Mouse (Mus musculus) thymus, adult 2 months (tissue): ENCODE data around the gene Chmp4b. TPM values are rescaled to one million over a fixed set of nuclear protein-coding genes. Genes with fewer than 3 reads are reported as not detected.

Source experiments
- DNase-seq: peaks from one replicate; pipeline ENCODE4 v3.0.0; 2021
- H3K27ac ChIP-seq: fragments of 200-500 bp; 2 replicates; pipeline ENCODE4 v1.5.1; 2012; ENCODE audit warnings: low read length, control low read depth; ENCODE audit not compliant: control insufficient read depth, insufficient read depth
- H3K27me3 ChIP-seq: fragments of 200-500 bp; 2 replicates; pipeline ENCODE4 v1.6.1; 2012; ENCODE audit warnings: mild to moderate bottlenecking, low read length, moderate library complexity, mixed read lengths; ENCODE audit not compliant: control insufficient read depth, insufficient read depth
- H3K36me3 ChIP-seq: fragments of 200-500 bp; 2 replicates; pipeline ENCODE4 v1.6.1; 2012; ENCODE audit warnings: mild to moderate bottlenecking, low read length, moderate library complexity; ENCODE audit not compliant: control insufficient read depth, insufficient read depth
- H3K4me1 ChIP-seq: fragments of 200-500 bp; replicated peaks from 2 replicates; pipeline ENCODE4 v1.6.1; 2012; ENCODE audit warnings: low read length; ENCODE audit not compliant: control insufficient read depth, insufficient read depth
- H3K4me3 ChIP-seq: fragments of 200-500 bp; 2 replicates; pipeline ENCODE4 v1.5.1; 2012; ENCODE audit warnings: mild to moderate bottlenecking, low read length, control low read depth, moderate library complexity; ENCODE audit not compliant: control insufficient read depth, insufficient read depth
- CTCF ChIP-seq: fragments of 200-500 bp; IDR thresholded peaks from 2 replicates; pipeline ENCODE4 v1.5.1; 2012; ENCODE audit warnings: mild to moderate bottlenecking, control low read depth, low read length, moderate library complexity, borderline replicate concordance; ENCODE audit not compliant: control insufficient read depth, poor library complexity, insufficient read depth; ENCODE audit errors: extremely low read depth
- POLR2A ChIP-seq: fragments of 200-500 bp; IDR thresholded peaks from 2 replicates; pipeline ENCODE4 v1.6.1; 2012; ENCODE audit warnings: mild to moderate bottlenecking, low read length, control low read depth, moderate library complexity; ENCODE audit not compliant: control insufficient read depth, poor library complexity, insufficient read depth; ENCODE audit errors: extremely low read depth
- WGBS: fragments of 180-500 bp; shearing (Covaris S2); methylation state at CpG from one replicate; pipeline ENCODE4 v1.1.7; 2018; 5-methylcytosine and 5-hydroxymethylcytosine counted together
- polyA plus RNA-seq: library from polyadenylated mRNA; depleted of rRNA; stranded (reverse); fragments of >200 nt; gene quantifications from 2 replicates; pipeline ENCODE4 v1.2.3, GENCODE M21; 2012

Chmp4b gene
- polyA plus RNA-seq, 1 experiment: 83.8 TPM

DNA sequence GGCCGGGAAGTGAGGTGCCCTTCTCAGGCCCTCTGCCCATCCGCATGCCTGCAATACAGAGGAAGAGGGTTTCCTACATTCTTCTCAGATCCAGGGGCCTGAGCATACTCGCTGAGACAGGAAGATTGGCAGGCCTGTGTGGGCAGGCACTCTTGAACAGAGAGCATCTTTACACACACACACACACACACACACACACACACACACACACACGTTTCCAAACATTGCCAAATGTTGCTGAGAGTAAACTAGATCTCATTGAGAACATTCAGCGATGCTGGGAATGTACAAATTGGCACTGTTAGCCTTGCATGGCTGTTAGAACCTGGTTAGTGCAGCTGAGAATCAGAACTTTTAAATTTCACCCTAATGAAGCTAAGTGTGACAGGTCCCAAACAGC, 21.0 kb upstream of the Chmp4b start:
- no peak overlapping the region for H3K27ac ChIP-seq
- no peaks in the 10 kb centered on the region for H3K4me1 ChIP-seq
- no peak for DNase-seq
- TF ChIP-seq CTCF: no peak
- TF ChIP-seq POLR2A: no peak
- H3K36me3 ChIP-seq: no peaks in the 10 kb centered on the region
- WGBS: 89% methylated on average over 5 of the region's 5 CpGs
- H3K27me3 ChIP-seq: no peaks in the 10 kb centered on the region
- H3K4me3 ChIP-seq: no peak overlapping the region

DNA sequence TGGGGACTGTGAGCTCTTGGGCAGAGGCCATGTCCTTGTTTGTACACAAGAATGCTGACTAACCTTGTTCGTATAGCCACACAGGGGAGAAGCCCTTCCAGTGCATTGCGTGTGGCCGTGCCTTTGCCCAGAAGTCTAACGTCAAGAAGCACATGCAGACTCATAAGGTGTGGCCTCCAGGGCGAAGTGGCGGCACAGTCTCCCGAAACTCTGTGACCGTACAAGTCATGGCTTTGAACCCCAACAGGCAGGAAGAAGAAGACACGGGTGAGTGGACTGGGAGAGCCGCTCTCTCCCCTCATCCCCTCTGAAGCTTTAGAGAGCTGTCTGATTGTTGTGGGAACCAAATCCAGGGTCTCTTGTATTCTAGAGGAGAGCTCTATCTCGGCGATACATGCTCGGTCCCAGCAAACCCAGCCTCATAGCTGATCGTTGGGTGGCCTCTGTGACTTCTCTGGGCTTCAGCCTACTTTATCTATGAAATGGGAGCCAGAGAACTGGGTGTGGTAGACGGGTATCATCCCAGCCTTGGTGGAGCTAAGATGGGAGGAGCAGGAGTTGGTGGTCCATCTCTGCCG, 19.2 kb upstream of the Chmp4b start:
- Histone ChIP-seq H3K4me3 (no peak overlapping the region), H3K4me1 (no peaks in the 10 kb centered on the region), H3K36me3 (no peaks in the 10 kb centered on the region), H3K27me3 (no peaks in the 10 kb centered on the region), H3K27ac (no peak overlapping the region)
- WGBS: 97% methylated on average over 16 of the region's 16 CpGs
- no peak for DNase-seq
- TF ChIP-seq POLR2A (no peak), CTCF (no peak)

DNA sequence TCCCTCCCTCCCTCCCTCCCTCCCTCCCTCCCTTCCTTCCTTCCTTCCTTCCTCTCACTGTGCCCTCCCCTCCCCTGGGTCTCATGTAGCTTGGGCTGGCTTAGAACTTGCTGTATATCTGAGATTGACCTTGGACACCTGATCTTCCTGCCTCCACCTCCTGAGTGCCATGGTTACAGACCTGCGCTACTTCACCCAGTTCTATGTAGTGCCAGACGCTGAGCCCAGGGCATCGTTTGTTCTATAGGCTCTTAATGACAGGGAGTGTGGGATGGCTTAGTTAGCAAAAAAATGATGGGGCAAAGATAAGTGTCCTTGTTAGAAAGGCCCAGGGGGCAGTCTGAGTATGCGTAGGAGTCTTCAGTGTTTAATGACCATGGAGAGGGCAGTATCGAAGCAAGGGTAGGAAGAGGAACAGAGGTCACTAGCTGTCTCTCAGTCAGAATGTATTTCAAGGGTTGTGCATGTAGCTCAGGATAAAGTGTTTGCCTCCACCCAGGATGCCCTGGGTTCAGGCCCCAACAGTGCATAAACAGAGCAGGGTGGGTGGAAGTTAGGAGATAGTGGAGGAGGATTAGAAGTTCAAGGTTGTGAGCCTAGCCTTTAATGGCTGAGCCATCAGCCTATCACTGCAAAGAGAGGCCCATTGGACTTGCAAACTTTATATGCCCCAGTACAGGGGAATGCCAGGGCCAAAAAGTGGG, 18.3 kb upstream of the Chmp4b start:
- 98% methylated on average over 5 of the region's 5 CpGs for WGBS
- no peak for TF ChIP-seq CTCF
- no peak for TF ChIP-seq POLR2A
- peaks cover 2% of the 10 kb centered on the region for H3K36me3 ChIP-seq
- no peak for DNase-seq
- H3K27me3 ChIP-seq: no peaks in the 10 kb centered on the region
- no peak overlapping the region for H3K27ac ChIP-seq
- H3K4me3 ChIP-seq: no peak overlapping the region
- H3K4me1 ChIP-seq: no peaks in the 10 kb centered on the region

DNA sequence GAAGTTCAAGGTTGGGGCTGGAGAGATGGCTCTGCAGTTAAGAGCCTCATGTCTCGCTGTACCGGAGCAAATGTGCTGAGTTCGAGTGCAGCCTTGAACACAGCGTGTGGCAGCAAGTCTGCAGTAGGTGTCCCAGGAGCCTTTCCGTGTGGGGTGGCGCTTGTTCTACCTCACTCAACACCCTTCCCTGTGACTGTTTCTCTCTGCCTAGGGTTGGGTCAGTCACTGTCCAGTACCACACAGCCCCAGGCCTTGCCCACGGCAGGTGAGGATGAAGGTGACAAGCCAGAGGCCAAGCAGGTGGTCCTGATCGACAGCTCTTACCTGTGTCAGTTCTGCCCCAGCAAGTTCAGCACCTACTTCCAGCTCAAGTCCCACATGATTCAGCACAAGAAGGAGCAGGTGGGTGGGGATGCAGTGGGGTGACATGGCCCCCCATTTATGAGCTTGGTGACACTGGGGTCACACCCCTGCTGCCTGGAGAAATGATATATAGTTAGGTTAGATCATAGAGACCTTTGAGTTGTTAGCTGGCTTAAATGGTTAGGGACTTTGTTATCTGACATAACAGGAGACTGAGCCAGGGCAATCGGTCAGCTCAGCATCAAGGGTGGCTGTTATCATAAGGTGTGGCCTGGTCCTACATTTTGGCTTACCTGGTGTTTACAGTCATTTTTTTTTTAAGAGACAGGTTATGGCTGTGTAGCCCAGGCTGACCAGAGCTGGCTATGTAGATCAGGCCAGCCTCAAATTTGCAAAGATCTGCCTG, 17.4 kb upstream of the Chmp4b start:
- Histone ChIP-seq H3K4me1 (no peaks in the 10 kb centered on the region), H3K4me3 (no peak overlapping the region), H3K27me3 (no peaks in the 10 kb centered on the region), H3K36me3 (peaks cover 9% of the 10 kb centered on the region), H3K27ac (no peak overlapping the region)
- no peak for DNase-seq
- WGBS: 97% methylated on average over 9 of the region's 9 CpGs
- no peak for TF ChIP-seq POLR2A
- TF ChIP-seq CTCF: no peak

DNA sequence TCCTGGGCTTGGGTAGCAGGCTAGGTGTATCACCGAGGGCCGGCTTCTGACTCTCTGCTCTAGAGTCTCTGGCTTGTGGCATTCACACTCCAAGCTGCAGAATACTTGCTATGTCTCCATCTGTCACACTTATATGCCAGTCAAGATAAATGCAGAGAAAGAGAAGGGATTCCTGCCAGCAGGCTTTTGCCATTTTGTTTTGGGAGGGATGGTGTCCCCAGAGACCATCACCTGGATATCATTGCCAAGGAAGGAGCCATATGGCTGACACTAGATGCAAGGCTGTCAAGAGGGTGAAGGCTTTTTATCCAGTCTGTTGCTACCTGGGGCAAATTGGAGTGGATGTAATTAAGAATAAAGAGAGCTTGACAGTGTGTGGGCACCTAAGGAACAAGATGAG, 15.7 kb upstream of the Chmp4b start:
- DNase-seq: no peak
- Histone ChIP-seq H3K4me1 (no peaks in the 10 kb centered on the region), H3K27ac (no peak overlapping the region), H3K4me3 (no peak overlapping the region), H3K36me3 (peaks cover 9% of the 10 kb centered on the region), H3K27me3 (no peaks in the 10 kb centered on the region)
- no peak for TF ChIP-seq POLR2A
- TF ChIP-seq CTCF: no peak
- WGBS: 100% methylated on average over 2 of the region's 2 CpGs

DNA sequence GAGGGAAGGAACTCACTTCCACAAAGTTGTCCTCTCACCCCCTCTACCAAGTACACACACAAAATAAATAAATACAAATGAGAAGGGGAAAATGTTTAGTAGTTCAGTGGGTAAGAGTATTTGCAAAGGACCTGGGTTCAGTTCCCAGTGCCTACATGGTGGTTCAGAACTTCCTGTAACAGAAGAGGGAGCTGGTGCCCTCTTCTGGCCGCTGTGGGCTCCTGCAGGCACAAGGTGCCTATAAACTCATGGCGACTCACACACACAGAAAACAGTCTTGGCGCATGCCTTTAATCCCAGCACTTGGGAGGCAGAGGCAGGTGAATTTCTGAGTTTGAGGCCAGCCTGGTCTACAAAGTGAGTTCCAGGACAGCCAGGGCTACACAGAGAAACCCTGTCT, 13.0 kb upstream of the Chmp4b start:
- no peaks in the 10 kb centered on the region for H3K27me3 ChIP-seq
- no peak overlapping the region for H3K27ac ChIP-seq
- H3K4me3 ChIP-seq: no peak overlapping the region
- H3K4me1 ChIP-seq: no peaks in the 10 kb centered on the region
- no peak for DNase-seq
- WGBS: 96% methylated on average over 3 of the region's 3 CpGs
- H3K36me3 ChIP-seq: peaks cover 9% of the 10 kb centered on the region
- TF ChIP-seq POLR2A (no peak), CTCF (no peak)
